Mouse (Mus musculus): Measurements from ENCODE around the gene Rnf141.

- TF ChIP-seq CTCF (conservative IDR thresholded peaks at IDR 0.05; ENCODE audit: low read length), result no peak
- no peak for TF ChIP-seq NANOG (IDR thresholded peaks at IDR 0.05; ENCODE audit: borderline replicate concordance, low read length)
Observed at GRCm38 (mm10) chr7:110855604-110856003, 11.3 kb upstream of the Rnf141 start.
